Mouse (Mus musculus): ENCODE data around the gene Rprd1b. TPM values are rescaled to one million over a fixed set of nuclear protein-coding genes. Genes with fewer than 3 reads are reported as not detected.

Rprd1b gene
- polyA plus RNA-seq, 1 experiment from 2014 or later: 36.6 TPM

GRCm38 (mm10) chr2:157992501-157992900 is 35.8 kb upstream of the Rprd1b start:
- H3K4me1 ChIP-seq (replicated peaks; ENCODE audit: control insufficient read depth, insufficient read depth, low read length): peaks cover 10% of the 10 kb centered on the region
- no peak for ATAC-seq
- 95% methylated on average over 4 of the region's 4 CpGs for WGBS
- H3K27ac ChIP-seq (ENCODE audit: low read length): no peak overlapping the region
- no peak overlapping the region for H3K4me2 ChIP-seq (ENCODE audit: low read length)
- no peak overlapping the region for H3K4me3 ChIP-seq (replicated peaks; ENCODE audit: low read length)
- no peak overlapping the region for H3K9ac ChIP-seq (replicated peaks; ENCODE audit: low read depth, low read length)
- H3K9me3 ChIP-seq (ENCODE audit: control insufficient read depth, low read length): no peaks in the 10 kb centered on the region
- H3K36me3 ChIP-seq (ENCODE audit: control insufficient read depth, insufficient read depth): peaks cover 7% of the 10 kb centered on the region; the same call in 1 of the 2 replicates
- H3K27me3 ChIP-seq (replicated peaks; ENCODE audit: control insufficient read depth, insufficient read depth, low read length): no peaks in the 10 kb centered on the region

- H3K9me3 ChIP-seq (ENCODE audit: control insufficient read depth, low read length): no peaks in the 10 kb centered on the region
- no peak overlapping the region for H3K9ac ChIP-seq (replicated peaks; ENCODE audit: low read depth, low read length)
- H3K4me2 ChIP-seq (ENCODE audit: low read length): no peak overlapping the region
- 71% methylated on average over 3 of the region's 3 CpGs for WGBS
- no peaks in the 10 kb centered on the region for H3K27me3 ChIP-seq (replicated peaks; ENCODE audit: control insufficient read depth, insufficient read depth, low read length)
- no peaks in the 10 kb centered on the region for H3K4me1 ChIP-seq (replicated peaks; ENCODE audit: control insufficient read depth, insufficient read depth, low read length)
- no peak for ATAC-seq
- peaks cover 7% of the 10 kb centered on the region; the same call in 1 of the 2 replicates for H3K36me3 ChIP-seq (ENCODE audit: control insufficient read depth, insufficient read depth)
- H3K4me3 ChIP-seq (replicated peaks; ENCODE audit: low read length): no peak overlapping the region
- H3K27ac ChIP-seq (ENCODE audit: low read length): no peak overlapping the region
Measured at GRCm38 (mm10) chr2:157998817-157999216, 29.5 kb upstream of the Rprd1b start.

GRCm38 (mm10) chr2:158004620-158005019 is 23.7 kb upstream of the Rprd1b start:
- no peaks in the 10 kb centered on the region for H3K4me1 ChIP-seq (replicated peaks; ENCODE audit: control insufficient read depth, insufficient read depth, low read length)
- no peaks in the 10 kb centered on the region for H3K27me3 ChIP-seq (replicated peaks; ENCODE audit: control insufficient read depth, insufficient read depth, low read length)
- no peak for ATAC-seq
- H3K4me2 ChIP-seq (ENCODE audit: low read length): no peak overlapping the region
- H3K9ac ChIP-seq (replicated peaks; ENCODE audit: low read depth, low read length): no peak overlapping the region
- no peaks in the 10 kb centered on the region for H3K9me3 ChIP-seq (ENCODE audit: control insufficient read depth, low read length)
- no peak overlapping the region for H3K27ac ChIP-seq (ENCODE audit: low read length)
- H3K36me3 ChIP-seq (ENCODE audit: control insufficient read depth, insufficient read depth): peaks cover 10% of the 10 kb centered on the region; the same call in 1 of the 2 replicates
- H3K4me3 ChIP-seq (replicated peaks; ENCODE audit: low read length): no peak overlapping the region
- WGBS: 92% methylated on average over 6 of the region's 6 CpGs

DNA sequence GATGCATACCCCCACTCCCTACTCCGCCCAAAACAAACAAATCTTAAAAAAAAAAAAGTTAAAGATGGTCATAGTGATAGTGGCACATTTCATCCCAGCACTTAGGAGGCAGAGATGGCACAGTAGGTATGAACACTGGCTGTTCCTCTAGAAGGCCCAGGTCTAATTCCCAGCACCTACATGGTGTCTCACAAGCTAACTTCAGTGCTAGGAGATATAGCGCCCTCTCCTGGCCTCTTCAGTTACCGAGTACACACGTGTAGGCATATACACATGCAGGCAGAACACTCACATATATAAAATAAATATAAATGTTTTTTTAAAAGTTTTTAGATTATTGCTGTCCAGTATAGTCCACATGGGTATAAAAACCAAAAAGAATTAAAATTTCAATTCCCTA is 22.7 kb upstream of the Rprd1b start:
- Histone ChIP-seq H3K9ac (replicated peaks; ENCODE audit: low read depth, low read length) (no peak overlapping the region), H3K9me3 (ENCODE audit: control insufficient read depth, low read length) (no peaks in the 10 kb centered on the region), H3K4me3 (replicated peaks; ENCODE audit: low read length) (no peak overlapping the region), H3K27me3 (replicated peaks; ENCODE audit: control insufficient read depth, insufficient read depth, low read length) (no peaks in the 10 kb centered on the region), H3K27ac (ENCODE audit: low read length) (no peak overlapping the region), H3K4me2 (ENCODE audit: low read length) (no peak overlapping the region), H3K4me1 (replicated peaks; ENCODE audit: control insufficient read depth, insufficient read depth, low read length) (no peaks in the 10 kb centered on the region), H3K36me3 (ENCODE audit: control insufficient read depth, insufficient read depth) (peaks cover 10% of the 10 kb centered on the region; the same call in 1 of the 2 replicates)
- no peak for ATAC-seq
- 97% methylated on average over 4 of the region's 4 CpGs for WGBS

GRCm38 (mm10) chr2:158009373-158009772 is 18.9 kb upstream of the Rprd1b start:
- WGBS: 91% methylated on average over 7 of the region's 7 CpGs
- H3K27me3 ChIP-seq (replicated peaks; ENCODE audit: control insufficient read depth, insufficient read depth, low read length): no peaks in the 10 kb centered on the region

GRCm38 (mm10) chr2:158012608-158013007 is 15.7 kb upstream of the Rprd1b start:
- Histone ChIP-seq H3K27me3 (replicated peaks; ENCODE audit: control insufficient read depth, insufficient read depth, low read length) (no peaks in the 10 kb centered on the region), H3K4me2 (ENCODE audit: low read length) (no peak overlapping the region), H3K9ac (replicated peaks; ENCODE audit: low read depth, low read length) (no peak overlapping the region), H3K9me3 (ENCODE audit: control insufficient read depth, low read length) (no peaks in the 10 kb centered on the region), H3K36me3 (ENCODE audit: control insufficient read depth, insufficient read depth) (peaks cover 3% of the 10 kb centered on the region; the same call in 1 of the 2 replicates), H3K27ac (ENCODE audit: low read length) (no peak overlapping the region), H3K4me1 (replicated peaks; ENCODE audit: control insufficient read depth, insufficient read depth, low read length) (no peaks in the 10 kb centered on the region), H3K4me3 (replicated peaks; ENCODE audit: low read length) (no peak overlapping the region)
- no peak for ATAC-seq
- 85% methylated on average over 3 of the region's 3 CpGs for WGBS

More at GRCm38 (mm10) chr2:158009373-158009772, 18.9 kb upstream of the Rprd1b start:
- Histone ChIP-seq H3K9ac (replicated peaks; ENCODE audit: low read depth, low read length) (no peak overlapping the region), H3K4me3 (replicated peaks; ENCODE audit: low read length) (no peak overlapping the region), H3K36me3 (ENCODE audit: control insufficient read depth, insufficient read depth) (peaks cover 10% of the 10 kb centered on the region; the same call in 1 of the 2 replicates), H3K9me3 (ENCODE audit: control insufficient read depth, low read length) (no peaks in the 10 kb centered on the region), H3K4me1 (replicated peaks; ENCODE audit: control insufficient read depth, insufficient read depth, low read length) (no peaks in the 10 kb centered on the region), H3K27ac (ENCODE audit: low read length) (no peak overlapping the region), H3K4me2 (ENCODE audit: low read length) (no peak overlapping the region)
- no peak for ATAC-seq

GRCm38 (mm10) chr2:158017330-158017729 is 11.0 kb upstream of the Rprd1b start:
- Histone ChIP-seq H3K4me1 (replicated peaks; ENCODE audit: control insufficient read depth, insufficient read depth, low read length) (no peaks in the 10 kb centered on the region), H3K36me3 (ENCODE audit: control insufficient read depth, insufficient read depth) (no peaks in the 10 kb centered on the region), H3K9ac (replicated peaks; ENCODE audit: low read depth, low read length) (no peak overlapping the region), H3K4me2 (ENCODE audit: low read length) (no peak overlapping the region), H3K27ac (ENCODE audit: low read length) (no peak overlapping the region), H3K4me3 (replicated peaks; ENCODE audit: low read length) (no peak overlapping the region), H3K27me3 (replicated peaks; ENCODE audit: control insufficient read depth, insufficient read depth, low read length) (no peaks in the 10 kb centered on the region), H3K9me3 (ENCODE audit: control insufficient read depth, low read length) (no peaks in the 10 kb centered on the region)
- ATAC-seq: no peak
- WGBS: 85% methylated on average over 4 of the region's 4 CpGs

DNA sequence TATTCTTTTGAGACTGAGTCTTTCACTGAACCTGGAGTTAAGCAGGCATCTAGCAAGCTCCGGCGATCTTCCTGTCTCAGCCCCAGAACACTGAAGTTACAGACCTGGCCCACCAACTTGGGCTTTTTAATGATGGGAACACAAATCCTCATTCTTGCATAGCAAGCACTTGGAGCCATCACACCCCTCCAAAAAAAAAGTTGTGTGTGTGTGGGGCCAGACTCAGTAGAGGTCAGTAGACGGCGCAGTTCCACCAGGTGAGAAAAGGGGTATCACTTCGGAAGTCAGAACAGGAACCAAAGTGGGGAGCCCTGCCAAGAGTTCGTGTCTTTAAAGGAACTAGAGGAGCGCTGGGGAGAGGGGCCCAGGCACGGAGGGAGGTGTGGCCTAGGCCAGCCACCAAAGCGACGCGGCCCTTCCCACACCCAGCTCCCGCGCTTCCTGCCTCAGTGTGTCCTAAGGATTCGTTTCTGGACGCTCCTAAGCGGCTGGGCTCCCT is 393 bp upstream of the Rprd1b start:
- under 1% methylated on average over 16 of the region's 16 CpGs for WGBS
- Histone ChIP-seq H3K9me3 (ENCODE audit: control insufficient read depth, low read length) (no peaks in the 10 kb centered on the region), H3K4me2 (ENCODE audit: low read length) (peak overlapping the region; percentile 74), H3K9ac (replicated peaks; ENCODE audit: low read depth, low read length) (peak overlapping the region; percentile 80), H3K36me3 (ENCODE audit: control insufficient read depth, insufficient read depth) (no peaks in the 10 kb centered on the region), H3K27me3 (replicated peaks; ENCODE audit: control insufficient read depth, insufficient read depth, low read length) (no peaks in the 10 kb centered on the region), H3K4me1 (replicated peaks; ENCODE audit: control insufficient read depth, insufficient read depth, low read length) (peaks cover 36% of the 10 kb centered on the region), H3K4me3 (replicated peaks; ENCODE audit: low read length) (peak overlapping the region; percentile 72), H3K27ac (ENCODE audit: low read length) (peak overlapping the region; percentile 88)
- ATAC-seq: no peak

DNA sequence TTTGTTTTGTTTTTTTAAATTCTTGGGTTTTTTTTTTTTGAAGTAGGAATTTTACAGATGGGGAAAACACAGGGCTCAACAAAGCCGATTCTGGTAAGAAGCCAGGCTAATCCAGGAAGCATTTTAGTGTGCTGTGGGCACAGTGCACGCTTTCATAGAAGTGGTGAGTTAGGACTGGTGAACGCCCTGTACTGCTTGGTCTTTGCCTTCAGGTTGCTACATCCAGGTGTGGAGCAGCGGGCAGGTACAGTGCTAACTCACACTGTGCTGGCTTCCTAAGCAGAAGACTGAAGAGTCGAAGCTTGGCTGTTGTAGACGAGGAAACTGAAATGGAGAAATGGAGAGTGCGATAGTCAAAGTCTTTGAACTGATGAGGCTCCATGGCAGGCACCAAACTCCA is 1.7 kb downstream of the Rprd1b start:
- Histone ChIP-seq H3K9me3 (ENCODE audit: control insufficient read depth, low read length) (no peaks in the 10 kb centered on the region), H3K4me2 (ENCODE audit: low read length) (peak overlapping the region; percentile 79), H3K27ac (ENCODE audit: low read length) (no peak overlapping the region), H3K27me3 (replicated peaks; ENCODE audit: control insufficient read depth, insufficient read depth, low read length) (no peaks in the 10 kb centered on the region), H3K4me3 (replicated peaks; ENCODE audit: low read length) (peak overlapping the region; percentile 72), H3K36me3 (ENCODE audit: control insufficient read depth, insufficient read depth) (no peaks in the 10 kb centered on the region), H3K9ac (replicated peaks; ENCODE audit: low read depth, low read length) (no peak overlapping the region), H3K4me1 (replicated peaks; ENCODE audit: control insufficient read depth, insufficient read depth, low read length) (peaks cover 36% of the 10 kb centered on the region)
- 77% methylated on average over 7 of the region's 7 CpGs for WGBS
- no peak for ATAC-seq

GRCm38 (mm10) chr2:158035813-158036212 is 7.5 kb downstream of the Rprd1b start:
- H3K4me1 ChIP-seq (replicated peaks; ENCODE audit: control insufficient read depth, insufficient read depth, low read length): peaks cover 12% of the 10 kb centered on the region
- H3K27me3 ChIP-seq (replicated peaks; ENCODE audit: control insufficient read depth, insufficient read depth, low read length): no peaks in the 10 kb centered on the region
- ATAC-seq: no peak
- no peak overlapping the region for H3K4me3 ChIP-seq (replicated peaks; ENCODE audit: low read length)
- WGBS: 84% methylated on average over 2 of the region's 2 CpGs
- no peak overlapping the region for H3K9ac ChIP-seq (replicated peaks; ENCODE audit: low read depth, low read length)
- no peak overlapping the region for H3K4me2 ChIP-seq (ENCODE audit: low read length)
- no peak overlapping the region for H3K27ac ChIP-seq (ENCODE audit: low read length)
- H3K36me3 ChIP-seq (ENCODE audit: control insufficient read depth, insufficient read depth): 0 out of 2 replicates have a peak, but pooled peaks cover 4% of the 10 kb centered on the region
- no peaks in the 10 kb centered on the region for H3K9me3 ChIP-seq (ENCODE audit: control insufficient read depth, low read length)

All from forebrain, embryonic 16.5 days (tissue).